Mouse (Mus musculus) c-Kit-positive CD71-negative TER-119-negative erythroid progenitor cells, embryonic 14.5 days (primary cell): ENCODE measurements around the gene Cfd.

Source experiments
- DNase-seq: peaks from one replicate; pipeline ENCODE4 v3.0.0-alpha.2; 2013; ENCODE audit warnings: low read depth

Gene Cfd

DNA sequence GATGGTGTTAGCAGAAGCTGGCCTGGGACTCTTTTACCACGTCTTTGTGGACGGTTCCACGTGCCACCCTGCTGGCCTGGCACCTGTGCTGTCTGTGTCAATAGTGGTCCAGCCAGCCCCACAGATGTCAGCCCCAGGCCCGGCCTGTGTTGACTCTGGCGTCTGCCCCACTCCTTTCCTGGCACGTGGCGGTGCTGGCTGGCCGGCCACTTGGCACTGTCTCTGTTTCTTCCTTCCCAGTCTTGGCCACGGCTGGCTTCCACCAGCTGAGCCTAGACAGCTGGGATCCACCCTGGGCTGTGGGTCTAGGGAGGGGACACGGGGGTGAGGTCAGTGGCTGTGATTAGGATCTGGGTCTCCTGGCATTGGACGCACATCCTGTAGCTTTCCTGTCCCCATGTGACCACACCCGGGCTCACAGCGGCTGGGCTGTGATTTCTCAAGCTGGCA, 43.6 kb downstream of the Cfd start:
- no peak for DNase-seq

DNA sequence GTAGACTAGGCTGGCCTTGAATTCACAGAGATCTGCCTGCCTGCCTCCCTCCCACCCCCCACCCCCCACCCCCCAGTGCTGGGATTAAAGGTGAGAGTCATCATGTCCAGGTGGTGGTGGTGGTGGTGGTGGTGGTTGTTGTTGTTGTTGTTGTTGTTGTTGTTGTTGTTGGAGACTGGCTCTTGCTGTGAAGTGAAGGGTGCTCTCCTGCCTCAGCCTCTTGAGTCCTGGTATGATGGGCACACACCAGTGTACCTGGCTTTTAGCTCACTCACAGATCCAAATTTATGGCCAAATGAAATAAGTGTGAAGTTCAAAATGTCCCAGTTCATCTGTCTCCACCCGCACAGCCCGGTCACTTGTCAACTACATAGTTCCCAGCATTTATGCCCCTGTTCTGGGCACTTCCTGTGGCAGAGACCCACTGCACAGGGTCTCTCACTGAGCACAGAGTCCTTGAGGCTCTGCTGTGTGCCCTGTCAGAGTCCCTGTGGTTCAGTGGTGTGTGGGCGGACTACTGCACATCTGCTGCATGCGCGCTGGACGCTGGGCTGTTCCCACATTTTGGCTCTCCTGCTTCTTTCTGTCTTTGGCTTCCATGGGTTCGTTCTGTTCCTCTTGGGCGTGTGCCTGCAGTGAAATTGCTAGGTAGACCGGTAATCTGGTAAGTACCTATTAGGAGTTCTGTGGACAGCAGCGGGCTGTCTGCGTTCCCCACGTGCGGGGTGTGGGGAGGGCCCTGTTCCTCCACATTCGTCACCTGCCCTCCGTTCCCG, 44.3 kb downstream of the Cfd start:
- DNase-seq, result no peak

GRCm38 (mm10) chr10:79936284-79936910, 45.7 kb downstream of the Cfd start:
- DNase-seq, result no peak

DNA sequence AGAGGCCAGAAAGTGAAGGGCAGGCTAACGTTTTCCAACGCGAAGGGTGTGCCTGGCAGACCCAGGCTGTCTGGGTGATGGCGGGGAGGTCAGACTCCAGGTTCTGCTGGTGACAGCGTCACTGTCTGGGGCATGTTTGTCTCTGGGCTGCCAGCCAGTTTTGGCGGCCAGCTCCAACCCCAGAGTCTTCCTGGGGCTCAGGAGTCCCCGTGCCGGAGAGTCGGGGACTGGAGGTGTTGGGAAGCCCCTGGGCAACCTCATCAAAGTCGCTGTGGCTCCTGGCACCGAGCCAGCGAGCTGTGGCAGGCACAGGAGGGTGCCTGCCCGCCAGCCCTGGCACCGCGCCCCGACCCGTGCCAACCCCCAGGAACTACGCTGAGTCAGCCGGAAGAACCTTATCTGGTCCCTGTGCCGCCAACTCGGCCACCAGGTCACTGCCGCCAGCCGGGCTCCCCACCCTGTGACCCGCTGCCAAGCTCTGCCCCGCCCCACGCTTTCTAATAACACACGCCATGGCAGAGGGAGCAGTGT, 46.3 kb downstream of the Cfd start:
- no peak for DNase-seq

GRCm38 (mm10) chr10:79937775-79938526, 47.3 kb downstream of the Cfd start:
- no peak for DNase-seq

- DNase-seq, result no peak
These were observed 50.1 kb downstream of the Cfd start for GRCm38 (mm10) chr10:79940749-79941148.
